Mouse (Mus musculus) CH12.LX (cell line): ENCODE results near the gene E2f2. TPM values are rescaled to one million over a fixed set of nuclear protein-coding genes. Genes with fewer than 3 reads are reported as not detected.

ENCODE experiments used
- DNase-seq: peaks from one replicate; pipeline ENCODE4 v3.0.0-alpha.2; 2013; ENCODE audit errors: extremely low read depth
- H3K27ac ChIP-seq: 2 replicates; pipeline ENCODE4 v1.5.1; 2012; ENCODE audit warnings: low read depth, mild to moderate bottlenecking, control low read depth, moderate library complexity; ENCODE audit not compliant: insufficient read depth
- H3K27me3 ChIP-seq: replicated peaks from 2 replicates; pipeline ENCODE3; 2012; ENCODE audit warnings: inconsistent platforms
- H3K36me3 ChIP-seq, 2 experiments: replicated peaks in 1 of 2; 2 replicates each; pipeline versions ENCODE3 to v1.6.1; 2012; ENCODE audit warnings: inconsistent platforms in 1 of 2, low read length in 1 of 2, mild to moderate bottlenecking in 1 of 2, mixed read lengths in 1 of 2, moderate library complexity in 1 of 2; ENCODE audit not compliant: control insufficient read depth in 1 of 2, insufficient read depth in 1 of 2
- H3K4me1 ChIP-seq, 2 experiments: 2 replicates each; pipeline ENCODE4 v1.6.1; 2012; ENCODE audit warnings: inconsistent platforms in 1 of 2, moderate library complexity in 1 of 2; ENCODE audit not compliant: insufficient read depth in 2 of 2, control insufficient read depth in 1 of 2
- H3K4me2 ChIP-seq: 2 replicates; pipeline ENCODE4 v1.6.1; 2012; ENCODE audit warnings: low read depth, mild to moderate bottlenecking, control low read depth; ENCODE audit not compliant: poor library complexity, insufficient read depth, severe bottlenecking
- H3K4me3 ChIP-seq, 3 experiments: fragments of 150-350 bp in 1 of 3; sonication (generic) in 1 of 3; replicated peaks in 1 of 3; 2 replicates each; pipeline versions ENCODE3 to v1.5.1; 2011 to 2012; ENCODE audit warnings: low read depth in 2 of 3, low read length in 2 of 3, mild to moderate bottlenecking in 2 of 3, moderate library complexity in 2 of 3, control low read depth in 1 of 3, improper control_type of control experiment in 1 of 3, inconsistent platforms in 1 of 3, mixed read lengths in 1 of 3; ENCODE audit not compliant: poor library complexity in 1 of 3
- H3K79me2 ChIP-seq: replicated peaks from 2 replicates; pipeline ENCODE4 v1.6.1; 2012; ENCODE audit warnings: mild to moderate bottlenecking, moderate library complexity; ENCODE audit not compliant: control insufficient read depth, poor library complexity, insufficient read depth, severe bottlenecking; ENCODE audit errors: extremely low read depth
- H3K9ac ChIP-seq: 2 replicates; pipeline ENCODE4 v1.6.1; 2012; ENCODE audit warnings: low read depth, mild to moderate bottlenecking, control low read depth, moderate library complexity; ENCODE audit not compliant: insufficient read depth
- H3K9me3 ChIP-seq: replicated peaks from 2 replicates; pipeline ENCODE3; 2012; ENCODE audit warnings: low read length, inconsistent platforms, mixed read lengths
- BHLHE40 ChIP-seq: IDR thresholded peaks from 2 replicates; pipeline ENCODE4 v1.6.1; 2011; ENCODE audit warnings: mild to moderate bottlenecking, low read depth, low read length, improper control_type of control experiment
- CHD1 ChIP-seq: IDR thresholded peaks from 2 replicates; pipeline ENCODE4 v1.6.1; 2012; ENCODE audit warnings: low read depth, low read length, improper control_type of control experiment, inconsistent platforms
- CHD2 ChIP-seq: IDR thresholded peaks from 2 replicates; pipeline ENCODE4 v1.6.1; 2011; ENCODE audit warnings: low read length, improper control_type of control experiment
- CTCF ChIP-seq, 2 experiments: IDR thresholded peaks in 1 of 2; conservative IDR thresholded peaks in 1 of 2; 2 replicates each; pipeline ENCODE4 v1.5.1; 2011 to 2012; ENCODE audit warnings: low read depth in 2 of 2, low read length in 2 of 2, improper control_type of control experiment in 1 of 2, inconsistent platforms in 1 of 2, mild to moderate bottlenecking in 1 of 2, moderate library complexity in 1 of 2
- E2F4 ChIP-seq: IDR thresholded peaks from 2 replicates; pipeline ENCODE4 v1.6.1; 2011; ENCODE audit warnings: low read depth, low read length, improper control_type of control experiment; ENCODE audit not compliant: insufficient replicate concordance
- ELF1 ChIP-seq: IDR thresholded peaks from 2 replicates; pipeline ENCODE4 v1.6.1; 2014; ENCODE audit warnings: low read depth, mild to moderate bottlenecking, inconsistent platforms, low read length, improper control_type of control experiment
- EP300 ChIP-seq: IDR thresholded peaks from 2 replicates; pipeline ENCODE4 v1.6.1; 2011; ENCODE audit warnings: low read length, improper control_type of control experiment
- HCFC1 ChIP-seq: IDR thresholded peaks from 2 replicates; pipeline ENCODE4 v1.6.1; 2012; ENCODE audit warnings: low read depth, mild to moderate bottlenecking, inconsistent platforms, low read length, improper control_type of control experiment
- JUND ChIP-seq: conservative IDR thresholded peaks from 2 replicates; pipeline ENCODE4 v1.6.1; 2011; ENCODE audit warnings: low read depth, low read length, improper control_type of control experiment
- MAFK ChIP-seq: IDR thresholded peaks from 2 replicates; pipeline ENCODE4 v1.6.1; 2011; ENCODE audit warnings: low read length, improper control_type of control experiment; ENCODE audit not compliant: insufficient replicate concordance
- MAX ChIP-seq: IDR thresholded peaks from 2 replicates; pipeline ENCODE4 v1.6.1; 2011; ENCODE audit warnings: low read length, improper control_type of control experiment
- MAZ ChIP-seq: IDR thresholded peaks from 2 replicates; pipeline ENCODE4 v1.6.1; 2012; ENCODE audit warnings: low read depth, mild to moderate bottlenecking, inconsistent platforms, low read length, improper control_type of control experiment, moderate library complexity
- MEF2A ChIP-seq: IDR thresholded peaks from 2 replicates; pipeline ENCODE4 v1.6.1; 2014; ENCODE audit warnings: low read depth, mild to moderate bottlenecking, inconsistent platforms, low read length, improper control_type of control experiment, borderline replicate concordance
- MXI1 ChIP-seq: IDR thresholded peaks from 2 replicates; pipeline ENCODE4 v1.6.1; 2011; ENCODE audit warnings: mild to moderate bottlenecking, low read depth, low read length, improper control_type of control experiment
- NRF1 ChIP-seq: IDR thresholded peaks from 2 replicates; pipeline ENCODE4 v1.6.1; 2014; ENCODE audit warnings: low read depth, mild to moderate bottlenecking, inconsistent platforms, low read length, improper control_type of control experiment, moderate library complexity
- PAX5 ChIP-seq: IDR thresholded peaks from 2 replicates; pipeline ENCODE4 v1.6.1; 2012; ENCODE audit warnings: low read length, inconsistent platforms, mixed read lengths
- RCOR1 ChIP-seq: conservative IDR thresholded peaks from 2 replicates; pipeline ENCODE4 v1.6.1; 2012; ENCODE audit warnings: low read depth, mild to moderate bottlenecking, inconsistent platforms, low read length, improper control_type of control experiment
- SMC3 ChIP-seq: IDR thresholded peaks from 2 replicates; pipeline ENCODE4 v1.6.1; 2011; ENCODE audit warnings: low read depth, low read length, improper control_type of control experiment
- TBP ChIP-seq: conservative IDR thresholded peaks from 2 replicates; pipeline ENCODE4 v1.6.1; 2011; ENCODE audit warnings: low read depth, low read length, improper control_type of control experiment
- USF2 ChIP-seq: conservative IDR thresholded peaks from 2 replicates; pipeline ENCODE4 v1.6.1; 2011; ENCODE audit warnings: low read depth, low read length, improper control_type of control experiment
- ZC3H11A ChIP-seq: IDR thresholded peaks from 2 replicates; pipeline ENCODE4 v1.6.1; 2012; ENCODE audit warnings: low read depth, mild to moderate bottlenecking, inconsistent platforms, low read length, improper control_type of control experiment
- ZKSCAN1 ChIP-seq: IDR thresholded peaks from 2 replicates; pipeline ENCODE4 v1.6.1; 2012; ENCODE audit warnings: low read depth, inconsistent platforms, low read length, improper control_type of control experiment, borderline replicate concordance
- ZMIZ1 ChIP-seq: IDR thresholded peaks from 2 replicates; pipeline ENCODE4 v1.6.1; 2012; ENCODE audit warnings: low read depth, mild to moderate bottlenecking, inconsistent platforms, low read length, improper control_type of control experiment
- dilution Hi-C: fragments of 300-500 bp; cut with MboI; formaldehyde crosslinking; loops from 2 replicates; pipeline ENCODE4 v1.14.3; 2020; ENCODE audit warnings: low sequenced_read_pairs; ENCODE audit not compliant: extremely low pct_unique_long_range_greater_than_20kb, extremely low pct_ligation_motif_present
- in situ Hi-C: fragments of 300-500 bp; cut with MboI; formaldehyde crosslinking; loops from 3 replicates; pipeline ENCODE4 v1.14.3; 2019; ENCODE audit warnings: low sequenced_read_pairs, low pct_ligation_motif_present, low pct_unique_long_range_greater_than_20kb, mixed read lengths
- polyA plus RNA-seq: library from polyadenylated mRNA; unstranded; fragments of >175 nt; gene quantifications from 2 replicates; pipeline ENCODE4 v1.2.1, GENCODE M21; 2012; ENCODE audit warnings: low read depth; ENCODE audit not compliant: insufficient read length
- total RNA-seq, 2 experiments: library from RNA; depleted of rRNA; stranded (reverse); fragments of 300-350 nt in 1 of 2; fragments of >200 nt in 1 of 2; gene quantifications; 2 replicates each; pipeline ENCODE4 v1.2.3; 2012 to 2014

The E2f2 gene
- total and polyA plus RNA-seq, 3 experiments, result 3.9 to 7.2 (median 4.4) TPM

DNA sequence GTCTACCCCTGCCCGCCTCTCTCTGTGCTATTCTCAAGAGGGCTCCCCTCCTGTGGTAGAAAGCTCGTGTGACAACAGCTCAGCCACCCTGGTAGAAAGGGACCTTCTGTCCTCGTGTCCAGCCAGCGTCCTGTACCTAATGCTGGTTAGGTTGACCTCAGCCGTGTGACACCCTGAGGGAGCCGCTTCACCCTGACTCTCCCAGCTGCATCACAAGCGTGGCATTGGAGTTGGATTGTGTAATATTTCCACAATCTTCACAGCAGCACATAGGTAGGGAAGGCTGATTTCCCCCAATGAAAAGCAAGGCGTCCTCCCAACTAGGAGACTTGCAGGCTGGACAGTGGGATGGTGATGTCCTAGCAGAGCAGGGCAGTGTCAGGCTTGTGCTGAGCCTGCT, 14.1 kb downstream of the E2f2 start:
- Histone ChIP-seq H3K4me1 (peaks cover 13 to 26% of the 10 kb centered on the region in 2 experiments), H3K27me3 (no peaks in the 10 kb centered on the region), H3K4me3 (no peak overlapping the region)
- TF ChIP-seq JUND (no peak), BHLHE40 (no peak), RCOR1 (no peak), ZMIZ1 (no peak), ZC3H11A (no peak), NRF1 (no peak), MEF2A (no peak), TBP (no peak), SMC3 (no peak), MAZ (no peak), CTCF (conservative IDR thresholded peaks at IDR 0.05 in 1 of 2, IDR thresholded peaks at IDR 0.05 in 1 of 2; ENCODE audit: low read depth in 2 of 2, low read length in 2 of 2) (no peak)
- TF ChIP-seq, all 38 proteins: peak for 0
- no peak for DNase-seq
- H3K4me2 ChIP-seq, result no peak overlapping the region
- H3K9ac ChIP-seq, result no peak overlapping the region
- dilution Hi-C loops (no loop called here), in situ Hi-C loops (no loop called here)
- no peaks in the 10 kb centered on the region; the same call in 1 of the 2 replicates for H3K79me2 ChIP-seq
- no peaks in the 10 kb centered on the region for H3K9me3 ChIP-seq
- no peak overlapping the region for H3K27ac ChIP-seq
- H3K36me3 ChIP-seq, result peaks cover 55 to 68% of the 10 kb centered on the region in 2 experiments

DNA sequence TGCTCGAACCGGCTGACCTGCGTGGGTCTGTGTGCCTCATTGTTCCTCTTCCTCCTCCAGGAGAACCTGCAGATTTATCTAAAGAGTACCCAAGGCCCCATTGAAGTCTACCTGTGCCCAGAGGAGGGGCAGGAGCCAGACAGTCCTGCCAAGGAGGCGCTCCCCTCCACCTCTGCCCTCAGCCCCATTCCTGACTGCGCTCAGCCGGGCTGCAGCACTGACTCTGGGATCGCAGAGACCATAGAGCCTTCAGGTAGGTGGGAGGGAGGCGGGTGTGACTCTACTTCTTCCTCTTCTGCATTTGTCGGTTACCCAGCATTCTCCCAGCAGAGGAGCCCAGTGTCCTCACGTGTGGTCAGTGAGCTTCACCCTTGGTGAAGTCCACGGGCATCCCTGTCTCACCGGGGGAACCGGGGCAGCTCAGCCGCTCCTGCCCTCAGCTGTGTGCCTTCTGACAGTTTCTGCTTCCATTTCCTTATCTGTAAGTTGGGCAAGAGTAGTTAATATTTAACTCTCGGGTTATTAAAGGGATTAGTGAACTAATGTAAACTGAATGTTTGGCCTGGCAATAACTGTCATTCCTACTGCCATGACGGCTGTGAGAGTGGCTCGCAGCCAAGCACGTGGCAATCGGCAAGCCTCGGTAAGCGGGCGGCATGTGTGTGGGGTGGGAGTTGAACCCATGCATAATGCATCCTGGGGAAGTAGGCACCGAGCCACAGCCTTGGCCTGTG, 14.7 kb downstream of the E2f2 start:
- Histone ChIP-seq H3K27me3 (no peaks in the 10 kb centered on the region), H3K36me3 (peaks cover 58 to 74% of the 10 kb centered on the region in 2 experiments), H3K9me3 (no peaks in the 10 kb centered on the region), H3K4me3 (no peak overlapping the region), H3K27ac (no peak overlapping the region), H3K9ac (no peak overlapping the region), H3K4me2 (no peak overlapping the region), H3K79me2 (no peaks in the 10 kb centered on the region; the same call in 1 of the 2 replicates), H3K4me1 (peaks cover 13 to 22% of the 10 kb centered on the region in 2 experiments)
- no peak for TF ChIP-seq E2F4
- no peak for TF ChIP-seq CTCF (conservative IDR thresholded peaks at IDR 0.05 in 1 of 2, IDR thresholded peaks at IDR 0.05 in 1 of 2; ENCODE audit: low read depth in 2 of 2, low read length in 2 of 2)
- no peak for TF ChIP-seq EP300
- no peak for TF ChIP-seq HCFC1
- no peak for TF ChIP-seq MAFK
- no peak for TF ChIP-seq ZC3H11A
- TF ChIP-seq ZKSCAN1, result no peak
- no peak for TF ChIP-seq USF2
- TF ChIP-seq PAX5, result no peak
- no peak for TF ChIP-seq ELF1
- TF ChIP-seq MEF2A, result no peak
- no peak for TF ChIP-seq SMC3
- TF ChIP-seq CHD2, result no peak
- TF ChIP-seq TBP, result no peak
- TF ChIP-seq MAX, result no peak
- no peak for TF ChIP-seq MAZ
- no peak for TF ChIP-seq CHD1
- TF ChIP-seq MXI1, result no peak
- dilution Hi-C loops (no loop called here), in situ Hi-C loops (no loop called here)
- DNase-seq, result no peak
